Mouse (Mus musculus): ENCODE measurements at regions not wholly inside any gene's neighbourhood (a gene's known extent, or its start where the extent isn't known, plus 50 kb on each side); places are given as distances from the start of the nearest gene placed in this dataset.
A peak's percentile ranks its signal among the peaks of the same experiment; 100 is the strongest.

GRCm38 (mm10) chr15:93913462-93913861 is 317.8 kb upstream of the Prickle1 start:
- Histone ChIP-seq H3K36me3 (ENCODE audit: insufficient read depth, low read length) (no peaks in the 10 kb centered on the region), H3K9me3 (ENCODE audit: low read length) (no peaks in the 10 kb centered on the region), H3K4me3 (replicated peaks; ENCODE audit: low read length) (peak overlapping the region; percentile 26; the same call in 1 of the 2 replicates), H3K4me1 (replicated peaks; ENCODE audit: low read depth, low read length) (peaks cover 8% of the 10 kb centered on the region), H3K27me3 (ENCODE audit: insufficient read depth, low read length) (no peaks in the 10 kb centered on the region)
- TF ChIP-seq CTCF (conservative IDR thresholded peaks at IDR 0.05; ENCODE audit: low read length) (no peak), NANOG (IDR thresholded peaks at IDR 0.05; ENCODE audit: borderline replicate concordance, low read length) (no peak), POU5F1 (IDR thresholded peaks at IDR 0.05; ENCODE audit: borderline replicate concordance, low read length) (no peak)

- TF ChIP-seq POU5F1 (IDR thresholded peaks at IDR 0.05; ENCODE audit: borderline replicate concordance, low read length): no peak
- no peak for TF ChIP-seq CTCF (conservative IDR thresholded peaks at IDR 0.05; ENCODE audit: low read length)
- no peak for TF ChIP-seq NANOG (IDR thresholded peaks at IDR 0.05; ENCODE audit: borderline replicate concordance, low read length)
- H3K4me3 ChIP-seq (replicated peaks; ENCODE audit: low read length): no peak overlapping the region
- H3K27me3 ChIP-seq (ENCODE audit: insufficient read depth, low read length): no peaks in the 10 kb centered on the region
- H3K36me3 ChIP-seq (ENCODE audit: insufficient read depth, low read length): no peaks in the 10 kb centered on the region
- peaks cover 8% of the 10 kb centered on the region for H3K4me1 ChIP-seq (replicated peaks; ENCODE audit: low read depth, low read length)
- H3K9me3 ChIP-seq (ENCODE audit: low read length): no peaks in the 10 kb centered on the region
Measured at GRCm38 (mm10) chr15:93913041-93913440, 317.4 kb upstream of the Prickle1 start.

GRCm38 (mm10) chr15:93910981-93911431 is 315.3 kb upstream of the Prickle1 start:
- TF ChIP-seq NANOG (IDR thresholded peaks at IDR 0.05; ENCODE audit: borderline replicate concordance, low read length) (no peak), POU5F1 (IDR thresholded peaks at IDR 0.05; ENCODE audit: borderline replicate concordance, low read length) (no peak), CTCF (conservative IDR thresholded peaks at IDR 0.05; ENCODE audit: low read length) (no peak)
- Histone ChIP-seq H3K27me3 (ENCODE audit: insufficient read depth, low read length) (peaks cover 5% of the 10 kb centered on the region; the same call in 1 of the 2 replicates), H3K4me1 (replicated peaks; ENCODE audit: low read depth, low read length) (peaks cover 8% of the 10 kb centered on the region), H3K9me3 (ENCODE audit: low read length) (no peaks in the 10 kb centered on the region), H3K4me3 (replicated peaks; ENCODE audit: low read length) (no peak overlapping the region), H3K36me3 (ENCODE audit: insufficient read depth, low read length) (no peaks in the 10 kb centered on the region)

- Histone ChIP-seq H3K4me1 (replicated peaks; ENCODE audit: low read depth, low read length) (peaks cover 8% of the 10 kb centered on the region), H3K27me3 (ENCODE audit: insufficient read depth, low read length) (peaks cover 5% of the 10 kb centered on the region; the same call in 1 of the 2 replicates), H3K9me3 (ENCODE audit: low read length) (no peaks in the 10 kb centered on the region), H3K4me3 (replicated peaks; ENCODE audit: low read length) (no peak overlapping the region), H3K36me3 (ENCODE audit: insufficient read depth, low read length) (no peaks in the 10 kb centered on the region)
- TF ChIP-seq NANOG (IDR thresholded peaks at IDR 0.05; ENCODE audit: borderline replicate concordance, low read length): no peak
- TF ChIP-seq CTCF (conservative IDR thresholded peaks at IDR 0.05; ENCODE audit: low read length): no peak
Measured at GRCm38 (mm10) chr15:93910158-93910557, 314.5 kb upstream of the Prickle1 start.

GRCm38 (mm10) chr15:93903671-93904603 is 308.2 kb upstream of the Prickle1 start:
- Histone ChIP-seq H3K4me3 (replicated peaks; ENCODE audit: low read length) (no peak overlapping the region), H3K27me3 (ENCODE audit: insufficient read depth, low read length) (peaks cover 5% of the 10 kb centered on the region; the same call in 1 of the 2 replicates), H3K9me3 (ENCODE audit: low read length) (no peaks in the 10 kb centered on the region), H3K36me3 (ENCODE audit: insufficient read depth, low read length) (no peaks in the 10 kb centered on the region), H3K4me1 (replicated peaks; ENCODE audit: low read depth, low read length) (no peaks in the 10 kb centered on the region; the same call in 1 of the 2 replicates)
- TF ChIP-seq NANOG (IDR thresholded peaks at IDR 0.05; ENCODE audit: borderline replicate concordance, low read length): no peak

GRCm38 (mm10) chr15:93882826-93883225 is 287.1 kb upstream of the Prickle1 start:
- Histone ChIP-seq H3K27me3 (ENCODE audit: insufficient read depth, low read length) (no peaks in the 10 kb centered on the region), H3K4me3 (replicated peaks; ENCODE audit: low read length) (no peak overlapping the region), H3K36me3 (ENCODE audit: insufficient read depth, low read length) (no peaks in the 10 kb centered on the region), H3K4me1 (replicated peaks; ENCODE audit: low read depth, low read length) (no peaks in the 10 kb centered on the region), H3K9me3 (ENCODE audit: low read length) (peaks cover under 1% of the 10 kb centered on the region; the same call in 1 of the 2 replicates)
- no peak for TF ChIP-seq CTCF (conservative IDR thresholded peaks at IDR 0.05; ENCODE audit: low read length)

DNA sequence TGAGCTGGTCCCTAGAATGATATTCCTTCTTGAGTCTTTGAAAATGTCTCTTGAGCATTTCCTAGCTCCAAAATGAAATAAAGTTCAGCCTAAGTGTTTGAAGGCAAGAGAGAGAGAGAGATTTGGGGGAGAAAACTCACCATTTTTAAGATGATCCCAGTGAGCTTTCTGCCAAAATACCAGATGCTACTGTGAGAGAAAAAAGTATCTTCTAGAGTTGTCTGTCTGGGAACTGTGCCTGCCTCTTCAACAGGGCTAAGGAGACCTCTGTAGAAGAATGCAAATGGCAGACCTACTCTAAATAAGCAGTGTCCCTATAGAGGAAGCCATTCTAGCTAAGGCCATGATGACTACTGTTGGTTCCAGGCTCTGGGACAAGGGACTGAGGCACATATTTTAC is 285.6 kb upstream of the Prickle1 start:
- no peak for TF ChIP-seq CTCF (conservative IDR thresholded peaks at IDR 0.05; ENCODE audit: low read length)
- no peak for TF ChIP-seq NANOG (IDR thresholded peaks at IDR 0.05; ENCODE audit: borderline replicate concordance, low read length)
- TF ChIP-seq POU5F1 (IDR thresholded peaks at IDR 0.05; ENCODE audit: borderline replicate concordance, low read length): no peak
- no peaks in the 10 kb centered on the region for H3K27me3 ChIP-seq (ENCODE audit: insufficient read depth, low read length)
- H3K4me3 ChIP-seq (replicated peaks; ENCODE audit: low read length): no peak overlapping the region

GRCm38 (mm10) chr15:93880302-93880701 is 284.6 kb upstream of the Prickle1 start:
- Histone ChIP-seq H3K4me1 (replicated peaks; ENCODE audit: low read depth, low read length) (no peaks in the 10 kb centered on the region), H3K4me3 (replicated peaks; ENCODE audit: low read length) (no peak overlapping the region), H3K9me3 (ENCODE audit: low read length) (peaks cover 6% of the 10 kb centered on the region; the same call in 1 of the 2 replicates), H3K36me3 (ENCODE audit: insufficient read depth, low read length) (no peaks in the 10 kb centered on the region), H3K27me3 (ENCODE audit: insufficient read depth, low read length) (no peaks in the 10 kb centered on the region)
- TF ChIP-seq POU5F1 (IDR thresholded peaks at IDR 0.05; ENCODE audit: borderline replicate concordance, low read length) (no peak), NANOG (IDR thresholded peaks at IDR 0.05; ENCODE audit: borderline replicate concordance, low read length) (no peak), CTCF (conservative IDR thresholded peaks at IDR 0.05; ENCODE audit: low read length) (no peak)

More for the DNA sequence above, 285.6 kb upstream of the Prickle1 start:
- Histone ChIP-seq H3K9me3 (ENCODE audit: low read length) (peaks cover 6% of the 10 kb centered on the region; the same call in 1 of the 2 replicates), H3K4me1 (replicated peaks; ENCODE audit: low read depth, low read length) (no peaks in the 10 kb centered on the region), H3K36me3 (ENCODE audit: insufficient read depth, low read length) (no peaks in the 10 kb centered on the region)

Data from E14TG2a.4 (cell line).